In the genomic region with DNA sequence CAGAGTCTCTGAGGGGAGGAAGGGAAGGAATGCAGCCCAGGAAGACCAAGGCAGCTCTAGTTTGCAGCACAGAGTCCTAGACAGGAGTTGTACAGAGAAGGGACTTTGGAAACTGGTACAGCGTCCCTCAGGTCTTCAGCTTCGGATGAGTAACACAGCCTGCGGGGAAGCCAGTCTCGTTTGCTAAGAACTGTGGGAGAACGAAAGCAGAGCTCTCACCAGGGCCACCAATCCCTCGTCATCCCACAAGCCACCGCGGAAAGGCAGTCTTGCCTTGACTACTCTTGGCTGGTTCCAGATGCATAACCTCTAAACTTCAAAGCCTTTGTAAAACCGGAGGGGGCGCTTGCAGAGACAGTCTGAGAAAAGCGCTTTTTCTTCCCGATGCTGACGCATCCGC, we compare ENCODE assay signal across 7 mouse cellular contexts. TPM values are rescaled to one million over a fixed set of nuclear protein-coding genes. Genes with fewer than 3 reads are reported as not detected.
DNase-seq lines count a peak whose midpoint lies in the region; ATAC-seq and TF ChIP-seq lines count a peak whose summit lies in the region.

No protein-coding gene starts in this region.

- peak overlapping the region; percentile 56 for H3K4me2 ChIP-seq in intestine, postnatal 0 days (replicated peaks; ENCODE audit: low read depth)
- H3K4me2 ChIP-seq in lung, embryonic 15.5 days: peak overlapping the region; percentile 58

- peak; percentile 31; the same call in 1 of the 2 replicates for TF ChIP-seq CTCF in intestine, postnatal 0 days (IDR thresholded peaks at IDR 0.05; ENCODE audit: low read depth)
- no peak for TF ChIP-seq CTCF in olfactory bulb, adult 2 months (IDR thresholded peaks at IDR 0.05; ENCODE audit: insufficient read depth, low read depth, low read length)

- H3K36me3 ChIP-seq in forebrain, embryonic 10.5 days (replicated peaks): no peaks in the 10 kb centered on the region
- H3K36me3 ChIP-seq in intestine, postnatal 0 days (ENCODE audit: control insufficient read depth, insufficient read depth): no peaks in the 10 kb centered on the region
- no peaks in the 10 kb centered on the region for H3K36me3 ChIP-seq in lung, embryonic 15.5 days

- H3K9me3 ChIP-seq in forebrain, embryonic 10.5 days: no peaks in the 10 kb centered on the region
- no peaks in the 10 kb centered on the region for H3K9me3 ChIP-seq in intestine, postnatal 0 days (ENCODE audit: control insufficient read depth)
- H3K9me3 ChIP-seq in lung, embryonic 15.5 days: no peaks in the 10 kb centered on the region

- peaks cover 14% of the 10 kb centered on the region for H3K4me1 ChIP-seq in forebrain, embryonic 10.5 days
- peaks cover 10% of the 10 kb centered on the region; the same call in 1 of the 2 replicates for H3K4me1 ChIP-seq in intestine, postnatal 0 days (replicated peaks; ENCODE audit: control insufficient read depth, insufficient read depth, low read length)
- peaks cover 14% of the 10 kb centered on the region for H3K4me1 ChIP-seq in lung, embryonic 15.5 days
- peaks cover 18% of the 10 kb centered on the region for H3K4me1 ChIP-seq in olfactory bulb, adult 2 months (ENCODE audit: control insufficient read depth, insufficient read depth, low read length)

- WGBS in forebrain, embryonic 10.5 days: 5% methylated on average over 14 of the region's 14 CpGs
- 2% methylated on average over 14 of the region's 14 CpGs for WGBS in intestine, postnatal 0 days
- 2% methylated on average over 14 of the region's 14 CpGs for WGBS in lung, embryonic 15.5 days
- 3% methylated on average over 14 of the region's 14 CpGs for WGBS in olfactory bulb, adult 2 months

- peak overlapping the region; percentile 51; the same call in 1 of the 2 replicates for H3K27ac ChIP-seq in forebrain, embryonic 10.5 days
- peak overlapping the region; percentile 91 for H3K27ac ChIP-seq in intestine, postnatal 0 days (ENCODE audit: low read depth, low read length)
- no peak overlapping the region for H3K27ac ChIP-seq in lung, embryonic 15.5 days
- H3K27ac ChIP-seq in olfactory bulb, adult 2 months (ENCODE audit: insufficient read depth, low read depth, low read length): 0 out of 2 replicates have a peak overlapping the region, but pooled peaks have one; percentile 1

- no peak for TF ChIP-seq POLR2A in olfactory bulb, adult 2 months (IDR thresholded peaks at IDR 0.05; ENCODE audit: insufficient read depth, low read depth, low read length)

- H3K9ac ChIP-seq in intestine, postnatal 0 days (ENCODE audit: low read depth, low read length): peak overlapping the region; percentile 35; the same call in 1 of the 2 replicates
- 0 out of 2 replicates have a peak overlapping the region, but pooled peaks have one; percentile 14 for H3K9ac ChIP-seq in lung, embryonic 15.5 days

- H3K27me3 ChIP-seq in forebrain, embryonic 10.5 days (ENCODE audit: poor library complexity, severe bottlenecking): peaks cover 33% of the 10 kb centered on the region
- no peaks in the 10 kb centered on the region for H3K27me3 ChIP-seq in intestine, postnatal 0 days (replicated peaks; ENCODE audit: control insufficient read depth, insufficient read depth, low read length)
- no peaks in the 10 kb centered on the region for H3K27me3 ChIP-seq in lung, embryonic 15.5 days

- peak; percentile 10 for ATAC-seq in intestine, postnatal 0 days
- ATAC-seq in lung, embryonic 15.5 days (ENCODE audit: borderline replicate concordance, extremely low read depth, low FRiP score, low TSS enrichment): peak; percentile 27; the same call in 1 of the 2 replicates

- H3K4me3 ChIP-seq in forebrain, embryonic 10.5 days: peak overlapping the region; percentile 40
- peak overlapping the region; percentile 6; the same call in 1 of the 2 replicates for H3K4me3 ChIP-seq in intestine, postnatal 0 days (ENCODE audit: low read depth, low read length)
- H3K4me3 ChIP-seq in lung, embryonic 15.5 days: peak overlapping the region; percentile 25
- peak overlapping the region; percentile 9; the same call in 1 of the 2 replicates for H3K4me3 ChIP-seq in olfactory bulb, adult 2 months (ENCODE audit: insufficient read depth, low read depth, low read length)

- DNase-seq in CD4-positive helper T cell, adult 2 months (ENCODE audit: low read depth, low spot score): peak; percentile 63
- DNase-seq in ES-CJ7 (ENCODE audit: low read depth, low spot score): peak; percentile 78
- DNase-seq in forebrain, embryonic 10.5 days (ENCODE audit: extremely low spot score, low spot score): peak; percentile 41
- no peak for DNase-seq in urinary bladder, postnatal 4 days (ENCODE audit: low spot score in 2 of 2)

RNA-seq across cellular contexts. Expression of a gene that starts 18.6 kb away (rescaled TPM):
- polyA plus RNA-seq in forebrain, embryonic 10.5 days (2016; fragmentation: Nextera tagmentation; extraction: Ambion mirVana): 12.9 and 13.2 TPM in 2 replicates
- 50.7 and 69.8 TPM in 2 replicates for polyA plus RNA-seq in intestine, postnatal 0 days (2015; fragmentation: Nextera tagmentation; extraction: Ambion mirVana)
- 89.7 and 94.5 TPM in 2 replicates for polyA plus RNA-seq in lung, embryonic 15.5 days (2015; fragmentation: Nextera tagmentation; extraction: Ambion mirVana)
- not detected in 2 replicates for polyA plus RNA-seq in olfactory bulb, adult 2 months (2012; ENCODE audit: insufficient read depth, insufficient read length, low replicate concordance, missing spikeins)

RNA-seq across cellular contexts. Expression of a gene that starts 23.3 kb away (rescaled TPM):
- polyA plus RNA-seq in forebrain, embryonic 10.5 days (2016; fragmentation: Nextera tagmentation; extraction: Ambion mirVana): 3.0 and 4.0 TPM in 2 replicates
- 1.4 and 1.6 TPM in 2 replicates for polyA plus RNA-seq in intestine, postnatal 0 days (2015; fragmentation: Nextera tagmentation; extraction: Ambion mirVana)
- 5.8 and 6.0 TPM in 2 replicates for polyA plus RNA-seq in lung, embryonic 15.5 days (2015; fragmentation: Nextera tagmentation; extraction: Ambion mirVana)
- not detected in 2 replicates for polyA plus RNA-seq in olfactory bulb, adult 2 months (2012; ENCODE audit: insufficient read depth, insufficient read length, low replicate concordance, missing spikeins)

RNA-seq across cellular contexts. Expression of a gene that starts 29.1 kb away (rescaled TPM):
- 25.1 and 26.0 TPM in 2 replicates for polyA plus RNA-seq in forebrain, embryonic 10.5 days (2016; fragmentation: Nextera tagmentation; extraction: Ambion mirVana)
- 57.4 and 61.8 TPM in 2 replicates for polyA plus RNA-seq in intestine, postnatal 0 days (2015; fragmentation: Nextera tagmentation; extraction: Ambion mirVana)
- polyA plus RNA-seq in lung, embryonic 15.5 days (2015; fragmentation: Nextera tagmentation; extraction: Ambion mirVana): 62.3 and 65.4 TPM in 2 replicates
- not detected in 2 replicates for polyA plus RNA-seq in olfactory bulb, adult 2 months (2012; ENCODE audit: insufficient read depth, insufficient read length, low replicate concordance, missing spikeins)

RNA-seq across cellular contexts. Expression of a gene that starts 38.3 kb away (rescaled TPM):
- 27.6 and 28.7 TPM in 2 replicates for polyA plus RNA-seq in forebrain, embryonic 10.5 days (2016; fragmentation: Nextera tagmentation; extraction: Ambion mirVana)
- polyA plus RNA-seq in intestine, postnatal 0 days (2015; fragmentation: Nextera tagmentation; extraction: Ambion mirVana): 5.1 and 5.3 TPM in 2 replicates
- polyA plus RNA-seq in lung, embryonic 15.5 days (2015; fragmentation: Nextera tagmentation; extraction: Ambion mirVana): 29.0 and 29.9 TPM in 2 replicates
- polyA plus RNA-seq in olfactory bulb, adult 2 months (2012; ENCODE audit: insufficient read depth, insufficient read length, low replicate concordance, missing spikeins): not detected in 2 replicates

RNA-seq across cellular contexts. Expression of a gene that starts 40.3 kb away (rescaled TPM):
- 76.7 and 78.6 TPM in 2 replicates for polyA plus RNA-seq in forebrain, embryonic 10.5 days (2016; fragmentation: Nextera tagmentation; extraction: Ambion mirVana)
- 120 and 128 TPM in 2 replicates for polyA plus RNA-seq in intestine, postnatal 0 days (2015; fragmentation: Nextera tagmentation; extraction: Ambion mirVana)
- 122 and 130 TPM in 2 replicates for polyA plus RNA-seq in lung, embryonic 15.5 days (2015; fragmentation: Nextera tagmentation; extraction: Ambion mirVana)
- polyA plus RNA-seq in olfactory bulb, adult 2 months (2012; ENCODE audit: insufficient read depth, insufficient read length, low replicate concordance, missing spikeins): not detected in 2 replicates

Comparison
In these comparisons a context has a peak if more than half of its experiments do, and no peak if none do; other contexts are left out.
1. DNase-seq: peak in CD4-positive helper T cell, adult 2 months (single experiment), ES-CJ7 (single experiment) and forebrain, embryonic 10.5 days (single experiment); none in urinary bladder, postnatal 4 days (0 of 2).
2. RNA of a gene that starts 18.6 kb away (polyA plus RNA-seq): 89.7 to 94.5 TPM in lung, embryonic 15.5 days, 50.7 to 69.8 TPM in intestine, postnatal 0 days and 12.9 to 13.2 TPM in forebrain, embryonic 10.5 days; not detected in olfactory bulb, adult 2 months; every median in the first group is over 10 times any median in the second.
3. RNA of a gene that starts 29.1 kb away (polyA plus RNA-seq): 62.3 to 65.4 TPM in lung, embryonic 15.5 days, 57.4 to 61.8 TPM in intestine, postnatal 0 days and 25.1 to 26.0 TPM in forebrain, embryonic 10.5 days; not detected in olfactory bulb, adult 2 months; every median in the first group is over 10 times any median in the second.
4. Peak in every context shown above with its lines, with median percentiles within 50 percentile points of each other: H3K4me3 ChIP-seq.